Mouse (Mus musculus) liver, adult 2 months (tissue): ENCODE results near the gene Cpt1c.

ENCODE experiments used
- CTCF ChIP-seq: fragments of 200-500 bp; IDR thresholded peaks from 2 replicates; pipeline ENCODE4 v1.5.1; 2011; ENCODE audit warnings: low read depth, low read length, control low read depth
- POLR2A ChIP-seq: fragments of 200-500 bp; IDR thresholded peaks from 2 replicates; pipeline ENCODE4 v1.6.1; 2011; ENCODE audit warnings: low read length, control low read depth; ENCODE audit not compliant: insufficient read depth; ENCODE audit errors: extremely low read depth

DNA sequence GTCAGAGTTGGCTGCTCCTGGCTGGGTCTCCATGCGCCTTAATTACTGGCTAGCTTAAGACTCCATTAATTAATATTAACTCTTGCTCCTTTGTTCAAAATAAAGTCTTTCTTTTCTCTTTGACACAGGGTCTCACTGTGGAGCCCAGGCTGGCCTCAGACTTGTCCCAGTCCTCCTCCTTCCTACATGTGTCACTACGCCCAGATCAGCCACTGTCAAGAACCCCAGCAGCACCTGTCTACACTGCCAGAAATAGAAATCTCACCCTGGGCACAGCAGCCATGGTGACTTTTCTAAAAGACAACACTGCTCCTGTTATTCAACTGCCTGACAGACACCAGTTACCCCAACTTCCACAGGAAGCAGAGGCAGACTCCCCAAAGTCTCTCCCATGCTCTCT lies 60.3 kb downstream of the Cpt1c start:
- no peak for TF ChIP-seq CTCF
- no peak for TF ChIP-seq POLR2A
